Mouse (Mus musculus) neural tube, embryonic 11.5 days (tissue): ENCODE measurements around the gene Pde4a. TPM values are rescaled to one million over a fixed set of nuclear protein-coding genes. Genes with fewer than 3 reads are reported as not detected.

Source experiments
- ATAC-seq: fragments of 200-750 bp; cut with Nextera tagmentation; 2 replicates; pipeline ENCODE4 v1.8.0; 2017; ENCODE audit warnings: moderate number of reproducible peaks, mild to moderate bottlenecking, moderate TSS enrichment, moderate library complexity; ENCODE audit not compliant: insufficient read depth, low FRiP score, low TSS enrichment
- DNase-seq: peaks from one replicate; pipeline ENCODE4 v3.0.0-alpha.2; 2015; ENCODE audit warnings: low spot score
- H3K27ac ChIP-seq: fragments of 300-500 bp; sonication (generic); 2 replicates; pipeline ENCODE4 v1.5.1; 2014; ENCODE audit warnings: low read depth, mild to moderate bottlenecking, low read length
- H3K27me3 ChIP-seq: fragments of 300-500 bp; sonication (generic); 2 replicates; pipeline ENCODE4 v1.6.1; 2014; ENCODE audit warnings: mild to moderate bottlenecking, low read length, mixed read lengths; ENCODE audit not compliant: control insufficient read depth, insufficient read depth
- H3K36me3 ChIP-seq: fragments of 300-500 bp; sonication (generic); 2 replicates; pipeline ENCODE4 v1.6.1; 2014; ENCODE audit warnings: mild to moderate bottlenecking, low read length, moderate library complexity, mixed read lengths; ENCODE audit not compliant: control insufficient read depth, insufficient read depth
- H3K4me1 ChIP-seq: fragments of 300-500 bp; sonication (generic); 2 replicates; pipeline ENCODE4 v1.6.1; 2014; ENCODE audit warnings: low read length, mixed read lengths; ENCODE audit not compliant: control insufficient read depth, insufficient read depth
- H3K4me2 ChIP-seq: fragments of 300-500 bp; sonication (generic); 2 replicates; pipeline ENCODE4 v1.6.1; 2014; ENCODE audit warnings: low read depth, mild to moderate bottlenecking, moderate library complexity
- H3K4me3 ChIP-seq: fragments of 300-500 bp; sonication (generic); 2 replicates; pipeline ENCODE4 v1.5.1; 2014; ENCODE audit warnings: low read depth, low read length
- H3K9ac ChIP-seq: fragments of 300-500 bp; sonication (generic); 2 replicates; pipeline ENCODE4 v1.6.1; 2014; ENCODE audit warnings: mild to moderate bottlenecking, low read length
- H3K9me3 ChIP-seq: fragments of 300-500 bp; sonication (generic); 2 replicates; pipeline ENCODE4 v1.6.1; 2016; ENCODE audit warnings: low read length; ENCODE audit not compliant: control insufficient read depth
- WGBS: fragments of 180-500 bp; shearing (Covaris S2); extraction: QIAGEN DNeasy Blood & Tissue Kit; methylation state at CpG from one replicate; pipeline ENCODE4 v1.1.7; 2014; 5-methylcytosine and 5-hydroxymethylcytosine counted together
- polyA plus RNA-seq: library from polyadenylated mRNA; unstranded; fragments of >200 nt; fragmentation: Nextera tagmentation; extraction: Ambion mirVana; gene quantifications from 2 replicates; pipeline ENCODE4 v1.2.1, GENCODE M21; 2014

The Pde4a gene
- polyA plus RNA-seq, 1 experiment from 2014 or later: 7.5 TPM

DNA sequence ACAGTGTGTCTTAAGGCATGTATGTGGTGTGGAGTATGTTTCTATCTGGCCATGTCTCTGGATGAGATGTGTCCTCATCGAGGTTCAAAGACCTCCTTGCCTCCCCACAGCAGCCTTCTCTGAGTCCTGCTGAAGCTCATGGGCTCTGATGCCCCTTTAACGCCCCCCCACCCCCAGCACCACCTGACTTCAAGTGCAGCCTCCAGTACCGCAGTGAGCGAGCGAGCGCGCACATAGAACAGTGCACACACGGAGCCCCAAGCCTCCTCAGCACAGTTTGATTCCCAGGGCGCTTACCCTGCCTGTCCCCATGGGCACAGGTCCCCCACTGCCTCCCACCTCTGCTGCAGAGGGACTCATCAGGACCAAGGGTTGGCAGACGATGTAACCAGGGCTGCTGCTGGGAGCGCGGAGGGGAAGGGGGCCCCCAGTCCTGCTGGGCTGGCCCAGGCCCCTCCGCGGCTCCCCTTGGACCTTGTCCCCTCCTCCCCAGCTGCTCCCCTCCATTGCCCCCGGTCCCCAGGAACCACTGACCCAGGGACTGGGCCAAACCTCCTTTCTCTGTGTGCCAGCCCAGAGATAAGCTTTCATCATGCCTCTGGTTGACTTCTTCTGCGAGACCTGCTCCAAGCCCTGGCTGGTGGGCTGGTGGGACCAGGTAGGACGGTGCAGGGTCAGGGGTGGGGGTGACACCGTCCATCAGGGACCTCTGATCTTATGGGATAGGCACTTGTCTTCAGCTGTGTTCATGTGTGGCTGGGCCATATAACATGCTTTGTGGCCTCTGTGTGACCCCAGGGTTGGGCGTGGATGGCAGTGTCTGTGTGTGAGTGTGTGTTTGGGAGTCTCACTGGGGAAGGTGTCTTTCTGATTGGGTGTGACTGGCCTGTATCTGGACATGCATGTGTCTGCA lies 31.3 kb downstream of the Pde4a start:
- Histone ChIP-seq H3K4me3 (peak overlapping the region; percentile 31), H3K4me2 (peak overlapping the region; percentile 47), H3K27ac (0 out of 2 replicates have a peak overlapping the region, but pooled peaks have one; percentile 20), H3K36me3 (no peaks in the 10 kb centered on the region), H3K9me3 (no peaks in the 10 kb centered on the region), H3K27me3 (no peaks in the 10 kb centered on the region), H3K4me1 (peaks cover 15% of the 10 kb centered on the region), H3K9ac (peak overlapping the region; percentile 48)
- DNase-seq (peak; percentile 24), ATAC-seq (no peak)
- 32% methylated on average over 19 of the region's 19 CpGs for WGBS

DNA sequence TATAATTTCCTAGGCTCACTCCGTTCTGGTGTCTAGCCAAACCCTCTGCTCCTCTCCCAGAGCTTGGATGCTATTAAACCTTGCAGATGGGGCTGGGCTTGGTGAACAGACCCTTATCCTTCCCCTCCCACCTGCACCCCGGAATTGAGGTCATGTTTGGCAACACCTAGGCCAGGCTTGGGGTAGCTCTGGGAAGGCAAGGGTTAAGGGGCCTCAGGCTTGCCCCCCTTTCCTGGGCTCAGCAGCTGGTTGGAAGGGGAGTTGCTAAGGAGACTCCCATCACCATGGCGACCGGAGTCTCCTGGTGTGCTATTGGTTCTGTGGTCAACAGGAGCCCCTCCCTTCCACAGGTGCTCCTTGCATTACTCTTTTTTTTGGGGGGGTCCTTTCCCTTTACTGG lies 32.5 kb downstream of the Pde4a start:
- no peaks in the 10 kb centered on the region for H3K27me3 ChIP-seq
- no peak overlapping the region for H3K9ac ChIP-seq
- H3K4me1 ChIP-seq: peaks cover 15% of the 10 kb centered on the region
- ATAC-seq (peak; percentile 58; the same call in 1 of the 2 replicates), DNase-seq (peak; percentile 74)
- WGBS: 22% methylated on average over 4 of the region's 4 CpGs
- no peak overlapping the region for H3K27ac ChIP-seq
- H3K4me3 ChIP-seq: peak overlapping the region; percentile 18; the same call in 1 of the 2 replicates
- peak overlapping the region; percentile 47 for H3K4me2 ChIP-seq
- no peaks in the 10 kb centered on the region for H3K9me3 ChIP-seq
- H3K36me3 ChIP-seq: no peaks in the 10 kb centered on the region

DNA sequence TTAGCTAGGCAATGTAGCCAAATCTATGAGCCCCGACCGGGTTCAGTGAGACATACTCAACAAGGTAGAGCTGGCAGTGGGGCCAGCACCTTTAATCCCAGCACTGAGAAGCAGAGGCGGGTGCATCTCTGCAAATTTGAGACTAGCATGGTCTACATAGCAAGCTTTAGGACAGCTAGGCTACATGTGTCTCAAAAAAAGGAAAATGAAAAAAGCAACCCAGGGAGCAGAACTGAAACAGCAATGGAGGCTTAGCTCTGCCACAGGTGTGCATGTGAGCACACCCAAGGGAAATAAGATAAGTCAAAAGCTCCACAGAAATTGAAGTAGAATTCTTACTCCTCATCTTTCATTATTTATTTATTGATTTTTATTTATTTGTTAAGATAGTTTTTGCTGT lies 33.4 kb downstream of the Pde4a start:
- no peaks in the 10 kb centered on the region for H3K9me3 ChIP-seq
- no peak overlapping the region for H3K27ac ChIP-seq
- no peak overlapping the region for H3K4me2 ChIP-seq
- ATAC-seq (no peak), DNase-seq (no peak)
- H3K36me3 ChIP-seq: no peaks in the 10 kb centered on the region
- 82% methylated on average over 3 of the region's 3 CpGs for WGBS
- no peak overlapping the region for H3K4me3 ChIP-seq
- no peaks in the 10 kb centered on the region for H3K27me3 ChIP-seq
- peaks cover 15% of the 10 kb centered on the region for H3K4me1 ChIP-seq
- H3K9ac ChIP-seq: no peak overlapping the region

DNA sequence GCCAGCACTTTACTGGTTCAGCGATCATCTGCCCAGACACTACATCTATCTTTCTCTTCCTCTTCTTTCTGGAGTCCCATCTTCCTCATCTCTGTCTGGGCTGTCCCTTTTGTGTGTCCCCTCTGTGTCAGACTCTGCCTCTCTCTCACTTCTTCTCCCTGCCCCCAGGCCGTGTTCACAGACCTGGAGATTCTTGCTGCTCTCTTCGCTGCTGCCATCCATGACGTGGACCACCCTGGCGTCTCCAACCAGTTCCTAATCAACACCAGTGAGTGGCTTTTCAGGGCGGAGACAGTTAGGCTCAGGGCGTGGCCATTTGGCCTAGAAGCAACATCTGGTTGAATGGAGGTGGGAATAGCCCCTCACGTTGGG lies 38.6 kb downstream of the Pde4a start:
- no peak overlapping the region for H3K9ac ChIP-seq
- H3K4me1 ChIP-seq: peaks cover 4% of the 10 kb centered on the region; the same call in 1 of the 2 replicates
- no peak overlapping the region for H3K27ac ChIP-seq
- no peaks in the 10 kb centered on the region for H3K27me3 ChIP-seq
- no peak for DNase-seq
- no peaks in the 10 kb centered on the region for H3K9me3 ChIP-seq
- 0 out of 2 replicates have a peak, but pooled peaks have one; percentile 20 for ATAC-seq
- no peak overlapping the region for H3K4me2 ChIP-seq
- no peaks in the 10 kb centered on the region for H3K36me3 ChIP-seq
- H3K4me3 ChIP-seq: peak overlapping the region; percentile 24
- WGBS: 17% methylated on average over 8 of the region's 8 CpGs

DNA sequence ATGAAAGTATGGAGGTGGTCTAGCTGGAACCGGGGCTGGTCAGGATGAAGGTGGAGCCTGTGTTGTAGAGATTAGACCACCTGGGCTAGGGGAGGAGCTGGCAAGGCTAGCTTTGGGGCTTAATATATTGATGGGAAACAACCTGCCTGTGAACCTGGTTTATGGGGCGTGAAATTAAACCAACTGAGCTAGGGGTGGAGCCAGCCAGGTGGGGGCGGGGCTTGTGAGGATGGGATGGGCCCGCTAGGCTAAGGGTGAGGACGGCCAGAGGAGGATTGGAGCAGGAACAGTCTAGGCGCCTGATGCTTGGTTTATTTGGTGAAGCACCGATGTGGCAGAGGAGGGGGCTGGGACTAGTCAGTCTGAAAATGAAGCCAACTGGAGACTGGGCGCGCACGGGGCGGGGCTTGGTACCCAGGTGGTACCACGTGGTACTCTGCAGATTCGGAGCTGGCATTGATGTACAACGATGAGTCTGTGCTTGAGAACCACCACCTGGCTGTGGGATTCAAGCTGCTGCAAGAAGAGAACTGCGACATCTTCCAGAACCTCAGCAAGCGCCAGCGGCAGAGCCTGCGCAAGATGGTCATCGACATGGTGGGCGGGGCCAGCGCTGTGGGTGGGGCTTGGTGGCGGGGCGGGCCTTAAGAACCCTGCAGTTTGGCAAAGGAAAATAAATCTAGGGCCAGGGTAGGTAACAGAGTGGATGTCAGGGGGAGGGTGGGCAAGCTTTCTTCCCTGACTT lies 39.2 kb downstream of the Pde4a start:
- Histone ChIP-seq H3K9me3 (no peaks in the 10 kb centered on the region), H3K9ac (peak overlapping the region; percentile 26; the same call in 1 of the 2 replicates), H3K4me2 (peak overlapping the region; percentile 63), H3K4me1 (peaks cover 4% of the 10 kb centered on the region; the same call in 1 of the 2 replicates), H3K27me3 (no peaks in the 10 kb centered on the region), H3K36me3 (no peaks in the 10 kb centered on the region), H3K27ac (no peak overlapping the region), H3K4me3 (peak overlapping the region; percentile 24)
- WGBS: under 1% methylated on average over 23 of the region's 23 CpGs
- DNase-seq (peak; percentile 64), ATAC-seq (peak; percentile 70)

DNA sequence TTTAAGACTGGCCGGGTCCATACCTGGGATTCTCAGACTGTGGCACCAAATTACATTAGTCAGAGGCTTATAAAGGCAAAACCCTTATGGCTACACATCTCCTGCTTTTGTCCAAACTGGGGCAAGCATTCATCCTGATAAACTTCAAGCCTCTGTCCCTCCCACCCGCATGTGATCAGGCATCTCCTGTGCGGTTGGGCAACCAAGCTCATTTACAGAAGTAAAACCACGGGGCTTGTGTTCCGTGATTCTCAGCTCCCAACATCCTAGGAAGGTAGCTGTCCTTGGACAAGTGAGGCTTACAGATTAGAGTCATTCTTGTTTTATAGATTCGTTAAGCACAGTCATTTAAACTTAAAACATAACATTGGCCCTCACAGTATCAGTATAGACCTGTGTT lies 41.3 kb downstream of the Pde4a start:
- WGBS: 93% methylated on average over 6 of the region's 6 CpGs
- DNase-seq (no peak), ATAC-seq (no peak)
- Histone ChIP-seq H3K9me3 (no peaks in the 10 kb centered on the region), H3K4me2 (no peak overlapping the region), H3K36me3 (no peaks in the 10 kb centered on the region), H3K9ac (no peak overlapping the region), H3K27ac (no peak overlapping the region), H3K27me3 (no peaks in the 10 kb centered on the region), H3K4me3 (no peak overlapping the region), H3K4me1 (peaks cover 4% of the 10 kb centered on the region; the same call in 1 of the 2 replicates)

DNA sequence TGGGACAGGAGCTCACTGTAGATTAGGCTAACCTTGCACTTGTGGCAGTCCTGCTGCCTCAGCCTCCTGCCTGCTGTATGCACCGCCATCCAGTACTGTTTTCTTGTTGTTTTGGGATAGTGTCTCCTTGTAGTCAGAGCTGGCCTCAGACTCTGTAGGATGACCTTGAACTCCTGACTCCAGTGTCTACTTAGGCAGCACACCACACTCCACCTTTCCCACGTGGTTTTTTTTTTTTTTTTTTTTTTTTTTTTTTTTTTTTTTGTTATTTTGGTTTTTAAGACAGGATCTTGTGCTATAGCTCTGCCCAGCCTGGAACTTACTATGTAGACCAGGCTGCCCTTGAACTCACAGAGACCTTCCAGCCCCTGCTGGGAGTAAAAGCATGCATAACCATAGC lies 43.1 kb downstream of the Pde4a start:
- no peak for DNase-seq
- 57% methylated on average over 2 of the region's 2 CpGs for WGBS
- no peak overlapping the region for H3K4me2 ChIP-seq

DNA sequence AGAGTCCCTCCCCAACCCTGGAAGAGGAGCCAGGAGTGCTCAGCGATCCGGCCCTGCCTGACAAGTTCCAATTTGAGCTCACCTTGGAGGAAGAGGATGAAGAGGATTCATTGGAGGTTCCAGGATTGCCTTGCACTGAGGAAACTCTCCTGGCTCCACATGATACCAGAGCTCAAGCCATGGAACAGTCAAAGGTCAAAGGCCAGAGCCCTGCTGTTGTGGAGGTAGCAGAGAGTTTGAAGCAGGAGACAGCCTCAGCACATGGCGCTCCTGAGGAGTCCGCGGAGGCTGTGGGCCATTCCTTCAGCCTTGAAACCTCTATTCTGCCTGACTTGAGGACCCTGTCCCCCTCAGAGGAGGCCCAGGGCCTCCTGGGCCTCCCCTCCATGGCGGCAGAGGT lies 45.3 kb downstream of the Pde4a start:
- Histone ChIP-seq H3K27ac (no peak overlapping the region), H3K4me2 (no peak overlapping the region), H3K36me3 (no peaks in the 10 kb centered on the region), H3K9ac (no peak overlapping the region), H3K9me3 (no peaks in the 10 kb centered on the region), H3K4me3 (no peak overlapping the region), H3K4me1 (no peaks in the 10 kb centered on the region), H3K27me3 (no peaks in the 10 kb centered on the region)
- ATAC-seq: no peak
- no peak for DNase-seq
- WGBS: 70% methylated on average over 5 of the region's 6 CpGs

More for the DNA sequence above, 43.1 kb downstream of the Pde4a start:
- Histone ChIP-seq H3K27ac (no peak overlapping the region), H3K4me3 (no peak overlapping the region), H3K4me1 (peaks cover 4% of the 10 kb centered on the region; the same call in 1 of the 2 replicates), H3K27me3 (no peaks in the 10 kb centered on the region), H3K9me3 (no peaks in the 10 kb centered on the region), H3K36me3 (no peaks in the 10 kb centered on the region), H3K9ac (no peak overlapping the region)
- ATAC-seq: no peak
